Mouse (Mus musculus) spleen, adult 2 months (tissue): ENCODE measurements around the gene Brd3os. TPM values are rescaled to one million over a fixed set of nuclear protein-coding genes. Genes with fewer than 3 reads are reported as not detected.

ENCODE experiments used
- DNase-seq, 2 experiments: peaks; one replicate each; pipeline versions ENCODE4 v3.0.0 to v3.0.0-alpha.2; 2012 to 2021; ENCODE audit warnings: low spot score in 2 of 2, low read depth in 1 of 2
- H3K27ac ChIP-seq: fragments of 200-500 bp; 2 replicates; pipeline ENCODE4 v1.5.1; 2012; ENCODE audit warnings: low read length, inconsistent platforms; ENCODE audit not compliant: insufficient read depth
- H3K27me3 ChIP-seq: fragments of 200-500 bp; 2 replicates; pipeline ENCODE4 v1.6.1; 2012; ENCODE audit warnings: mild to moderate bottlenecking, moderate library complexity, low read length, inconsistent platforms; ENCODE audit not compliant: control insufficient read depth, insufficient read depth
- H3K36me3 ChIP-seq: fragments of 200-500 bp; 2 replicates; pipeline ENCODE4 v1.6.1; 2012; ENCODE audit warnings: mild to moderate bottlenecking, low read length, inconsistent platforms; ENCODE audit not compliant: control insufficient read depth, insufficient read depth
- H3K4me1 ChIP-seq: fragments of 200-500 bp; 2 replicates; pipeline ENCODE4 v1.6.1; 2011; ENCODE audit warnings: inconsistent platforms; ENCODE audit not compliant: control insufficient read depth, insufficient read depth, insufficient read length
- H3K4me3 ChIP-seq: fragments of 200-500 bp; 2 replicates; pipeline ENCODE4 v1.5.1; 2011; ENCODE audit warnings: mild to moderate bottlenecking, inconsistent platforms; ENCODE audit not compliant: insufficient read depth, insufficient read length; ENCODE audit errors: extremely low read depth
- CTCF ChIP-seq: fragments of 200-500 bp; IDR thresholded peaks from 2 replicates; pipeline ENCODE4 v1.5.1; 2011; ENCODE audit warnings: mild to moderate bottlenecking, inconsistent platforms; ENCODE audit not compliant: insufficient read depth, insufficient read length, insufficient replicate concordance; ENCODE audit errors: extremely low read depth
- POLR2A ChIP-seq: fragments of 200-500 bp; IDR thresholded peaks from 2 replicates; pipeline ENCODE4 v1.6.1; 2011; ENCODE audit warnings: low read depth, low read length, inconsistent platforms
- WGBS: fragments of 180-500 bp; shearing (Covaris S2); methylation state at CpG from one replicate; pipeline ENCODE4 v1.1.7; 2018; 5-methylcytosine and 5-hydroxymethylcytosine counted together
- polyA plus RNA-seq: library from polyadenylated mRNA; depleted of rRNA; stranded (reverse); fragments of >200 nt; gene quantifications from 2 replicates; pipeline ENCODE4 v1.2.3, GENCODE M21; 2012; rRNA removed

The Brd3os gene
- polyA plus RNA-seq, 1 experiment, result 1.8 TPM

DNA sequence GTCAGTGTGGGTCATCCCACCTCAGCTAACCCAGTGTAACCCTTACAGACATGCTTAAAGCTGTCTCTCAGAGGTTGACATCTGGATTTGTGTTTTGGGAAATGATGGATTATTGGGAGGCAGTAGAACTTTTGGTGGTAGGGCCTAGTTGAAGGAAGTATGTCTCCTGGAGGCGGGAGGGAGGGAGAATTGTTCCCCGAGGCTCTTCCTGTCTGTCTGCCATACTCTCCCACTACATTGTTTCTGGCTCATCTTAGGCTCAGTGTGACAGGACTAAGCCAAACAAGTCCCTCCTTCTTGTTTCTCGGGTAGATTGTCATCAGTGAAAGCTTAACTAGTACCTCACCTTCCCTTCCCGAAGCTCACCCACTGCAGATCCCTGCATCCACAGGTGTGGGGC, 44.6 kb downstream of the Brd3os start:
- Histone ChIP-seq H3K4me3 (no peak overlapping the region), H3K27me3 (no peaks in the 10 kb centered on the region), H3K36me3 (no peaks in the 10 kb centered on the region), H3K27ac (no peak overlapping the region; the same call in 1 of the 2 replicates), H3K4me1 (no peaks in the 10 kb centered on the region; the same call in 1 of the 2 replicates)
- no peak for DNase-seq
- no peak for TF ChIP-seq CTCF
- TF ChIP-seq POLR2A, result no peak
- 77% methylated on average over 4 of the region's 4 CpGs for whole genome bisulfite sequencing

DNA sequence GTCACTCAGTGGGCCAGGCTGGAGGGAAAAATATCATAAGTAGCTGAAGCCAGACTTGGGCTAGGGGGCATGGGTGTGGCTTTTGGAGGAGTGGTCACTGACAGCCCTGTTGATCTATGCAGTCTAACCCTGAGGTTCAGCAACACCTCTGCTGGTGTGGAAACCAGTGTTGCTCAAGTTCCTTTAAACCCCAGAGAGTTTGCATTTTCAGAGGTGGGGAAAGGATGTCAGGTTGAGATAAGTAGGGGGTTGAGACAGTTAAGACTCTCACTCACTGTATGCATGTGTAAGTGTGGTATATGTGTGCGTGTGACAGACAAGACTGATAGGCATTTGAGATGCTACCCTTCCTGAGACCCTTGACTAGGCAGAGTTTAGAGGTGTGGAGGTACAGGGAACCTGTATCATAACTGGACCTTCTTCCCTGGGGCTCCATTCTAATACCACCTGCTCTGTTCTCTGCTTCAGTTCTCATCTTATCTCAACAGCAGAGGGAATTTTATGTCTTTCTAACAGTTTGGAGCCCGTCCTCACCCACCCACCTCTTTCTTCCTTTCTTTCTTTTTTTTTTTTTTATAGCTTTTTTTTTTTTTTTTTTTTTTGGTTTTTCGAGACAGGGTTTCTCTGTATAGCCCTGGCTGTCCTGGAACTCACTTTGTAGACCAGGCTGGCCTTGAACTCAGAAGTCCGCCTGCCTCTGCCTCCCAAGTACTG, 45.4 kb downstream of the Brd3os start:
- WGBS, result 69% methylated on average over 3 of the region's 4 CpGs
- no peak overlapping the region for H3K27ac ChIP-seq
- no peak for TF ChIP-seq POLR2A
- no peak for TF ChIP-seq CTCF

GRCm38 (mm10) chr2:27488362-27488761, 46.2 kb downstream of the Brd3os start:
- Histone ChIP-seq H3K4me3 (no peak overlapping the region), H3K27ac (no peak overlapping the region), H3K4me1 (no peaks in the 10 kb centered on the region; the same call in 1 of the 2 replicates), H3K27me3 (no peaks in the 10 kb centered on the region), H3K36me3 (no peaks in the 10 kb centered on the region)
- DNase-seq, result no peak
- WGBS, result 96% methylated on average over 1 of the region's 1 CpGs
- TF ChIP-seq CTCF, result no peak
- no peak for TF ChIP-seq POLR2A

More for the DNA sequence above, 45.4 kb downstream of the Brd3os start:
- H3K36me3 ChIP-seq, result no peaks in the 10 kb centered on the region
- no peak overlapping the region for H3K4me3 ChIP-seq
- H3K27me3 ChIP-seq, result no peaks in the 10 kb centered on the region
- H3K4me1 ChIP-seq, result no peaks in the 10 kb centered on the region; the same call in 1 of the 2 replicates
- no peak for DNase-seq

- Histone ChIP-seq H3K4me3 (no peak overlapping the region), H3K36me3 (no peaks in the 10 kb centered on the region), H3K27ac (no peak overlapping the region), H3K4me1 (no peaks in the 10 kb centered on the region; the same call in 1 of the 2 replicates), H3K27me3 (no peaks in the 10 kb centered on the region)
- WGBS, result 82% methylated on average over 2 of the region's 2 CpGs
- DNase-seq, result no peak
- no peak for TF ChIP-seq CTCF
- no peak for TF ChIP-seq POLR2A
These were observed 48.8 kb downstream of the Brd3os start for GRCm38 (mm10) chr2:27490939-27491338.

Other genes with a start within 250 kb of the Brd3os start
- 8.8 and 9.4 TPM in 2 replicates for gene Sardh, start 194.0 kb upstream of the Brd3os start, polyA plus RNA-seq
- gene Vav2, start 15.3 kb upstream of the Brd3os start, polyA plus RNA-seq, result 53.8 and 67.1 TPM in 2 replicates
- gene Brd3, start 65.3 kb downstream of the Brd3os start, polyA plus RNA-seq, result 18.2 and 23.7 TPM in 2 replicates
- gene Wdr5, start 72.8 kb downstream of the Brd3os start, polyA plus RNA-seq, result 17.3 and 23.7 TPM in 2 replicates
- 40.6 and 44.9 TPM in 2 replicates for gene Rxra, start 234.1 kb downstream of the Brd3os start, polyA plus RNA-seq